Mouse (Mus musculus) liver, postnatal 0 days (tissue): Measurements from ENCODE around the gene Sf3a1. TPM values are rescaled to one million over a fixed set of nuclear protein-coding genes. Genes with fewer than 3 reads are reported as not detected.

Experiments used
- ATAC-seq: fragments of 200-750 bp; cut with Nextera tagmentation; 2 replicates; pipeline ENCODE4 v1.8.0; 2017; ENCODE audit warnings: mild to moderate bottlenecking, moderate library complexity
- DNase-seq: peaks from one replicate; pipeline ENCODE4 v3.0.0-alpha.2; 2016
- H3K27ac ChIP-seq: fragments of 300-500 bp; sonication (generic); 2 replicates; pipeline ENCODE4 v1.5.1; 2014; ENCODE audit warnings: antibody characterized with exemption, moderate library complexity, mild to moderate bottlenecking, low read depth
- H3K27me3 ChIP-seq: fragments of 300-500 bp; sonication (generic); 2 replicates; pipeline ENCODE4 v1.6.1; 2014; ENCODE audit warnings: low read length, control low read depth, mixed read lengths; ENCODE audit not compliant: insufficient read depth
- H3K36me3 ChIP-seq: fragments of 300-500 bp; sonication (generic); replicated peaks from 2 replicates; pipeline ENCODE4 v1.6.1; 2014; ENCODE audit warnings: mild to moderate bottlenecking, control low read depth, low read length, moderate library complexity, mixed read lengths; ENCODE audit not compliant: insufficient read depth
- H3K4me1 ChIP-seq: fragments of 300-500 bp; sonication (generic); 2 replicates; pipeline ENCODE4 v1.6.1; 2014; ENCODE audit warnings: antibody characterized with exemption, mild to moderate bottlenecking, control low read depth; ENCODE audit not compliant: insufficient read depth
- H3K4me2 ChIP-seq: fragments of 300-500 bp; sonication (generic); 2 replicates; pipeline ENCODE4 v1.6.1; 2014; ENCODE audit warnings: low read depth, mild to moderate bottlenecking, low read length, moderate library complexity, mixed read lengths
- H3K4me3 ChIP-seq: fragments of 300-500 bp; sonication (generic); 2 replicates; pipeline ENCODE4 v1.5.1; 2014; ENCODE audit warnings: low read depth, low read length
- H3K9ac ChIP-seq: fragments of 300-500 bp; sonication (generic); replicated peaks from 2 replicates; pipeline ENCODE4 v1.6.1; 2014; ENCODE audit warnings: mild to moderate bottlenecking, moderate library complexity
- H3K9me3 ChIP-seq: fragments of 300-500 bp; sonication (generic); 2 replicates; pipeline ENCODE4 v1.6.1; 2016; ENCODE audit warnings: mild to moderate bottlenecking, control low read depth, low read length, mixed read lengths
- CTCF ChIP-seq: sonication (generic); IDR thresholded peaks from 2 replicates; pipeline ENCODE4 v1.5.1; 2016; ENCODE audit warnings: antibody characterized with exemption, low read depth
- EP300 ChIP-seq: IDR thresholded peaks from 2 replicates; pipeline ENCODE4 v1.6.1; 2016; ENCODE audit warnings: antibody characterized with exemption, low read depth, mild to moderate bottlenecking
- WGBS: fragments of 180-500 bp; shearing (Covaris S2); extraction: QIAGEN DNeasy Blood & Tissue Kit; methylation state at CpG from one replicate; pipeline ENCODE4 v1.1.7; 2014; ENCODE audit not compliant: insufficient replicate concordance; 5-methylcytosine and 5-hydroxymethylcytosine counted together
- polyA plus RNA-seq: library from polyadenylated mRNA; unstranded; fragments of >200 nt; fragmentation: Nextera tagmentation; extraction: Ambion mirVana; gene quantifications from 2 replicates; pipeline ENCODE4 v1.2.1, GENCODE M21; 2015

The Sf3a1 gene
- polyA plus RNA-seq, 1 experiment from 2014 or later = 8.8 TPM

DNA sequence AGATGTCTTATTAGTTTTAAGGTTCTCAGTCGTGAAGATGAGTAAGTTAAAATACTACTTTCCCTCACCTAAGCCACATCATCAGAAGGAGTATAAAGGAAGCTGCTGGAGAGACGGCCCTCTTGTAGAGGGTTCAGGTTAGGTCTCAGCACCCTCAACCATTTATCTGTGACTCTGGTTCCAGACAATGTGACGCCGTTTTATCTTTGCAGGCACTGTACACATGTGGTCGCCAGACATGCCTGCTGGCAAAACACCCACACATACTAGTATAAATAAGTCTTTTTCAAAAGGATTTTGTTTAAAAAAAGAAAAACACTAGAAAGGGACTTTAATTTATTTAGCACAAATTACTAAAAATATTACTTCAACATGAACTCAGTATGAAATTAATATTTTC is 4.5 kb upstream of the Sf3a1 start:
- WGBS = 61% methylated on average over 5 of the region's 5 CpGs
- ATAC-seq (no peak), DNase-seq (no peak)

DNA sequence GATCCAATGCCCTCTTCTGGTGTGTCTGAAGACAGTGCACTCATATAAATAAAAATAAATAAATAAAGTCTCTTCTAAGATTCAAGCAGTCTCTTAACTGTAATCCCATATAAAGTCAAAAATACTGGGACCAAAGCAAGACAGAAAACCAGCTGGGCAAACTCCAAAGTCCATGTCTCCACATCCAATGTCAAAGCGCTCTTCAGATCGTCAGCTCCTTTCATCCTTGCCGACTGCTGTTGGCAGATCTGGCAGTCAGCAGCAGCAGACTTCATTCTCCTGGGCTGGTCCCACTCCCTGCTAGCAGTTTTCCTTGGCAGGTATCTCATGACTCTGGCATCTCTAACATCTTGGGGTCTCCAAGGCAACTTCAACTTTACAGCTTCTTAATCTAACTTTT is 1.5 kb upstream of the Sf3a1 start:
- TF ChIP-seq CTCF = no peak
- no peak for TF ChIP-seq EP300
- Histone ChIP-seq H3K27me3 (no peaks in the 10 kb centered on the region), H3K4me3 (no peak overlapping the region), H3K27ac (no peak overlapping the region), H3K9ac (no peak overlapping the region), H3K36me3 (peaks cover 20% of the 10 kb centered on the region), H3K4me2 (no peak overlapping the region), H3K9me3 (no peaks in the 10 kb centered on the region), H3K4me1 (peaks cover 30% of the 10 kb centered on the region)
- 72% methylated on average over 3 of the region's 3 CpGs for WGBS
- DNase-seq (no peak), ATAC-seq (no peak)

More for the DNA sequence above, 4.5 kb upstream of the Sf3a1 start:
- no peak overlapping the region for H3K4me2 ChIP-seq
- H3K4me3 ChIP-seq = no peak overlapping the region
- H3K9ac ChIP-seq = no peak overlapping the region
- TF ChIP-seq CTCF (no peak), EP300 (no peak)
- no peaks in the 10 kb centered on the region for H3K27me3 ChIP-seq
- H3K4me1 ChIP-seq = peaks cover 15% of the 10 kb centered on the region
- H3K9me3 ChIP-seq = no peaks in the 10 kb centered on the region
- no peaks in the 10 kb centered on the region for H3K36me3 ChIP-seq
- H3K27ac ChIP-seq = no peak overlapping the region

DNA sequence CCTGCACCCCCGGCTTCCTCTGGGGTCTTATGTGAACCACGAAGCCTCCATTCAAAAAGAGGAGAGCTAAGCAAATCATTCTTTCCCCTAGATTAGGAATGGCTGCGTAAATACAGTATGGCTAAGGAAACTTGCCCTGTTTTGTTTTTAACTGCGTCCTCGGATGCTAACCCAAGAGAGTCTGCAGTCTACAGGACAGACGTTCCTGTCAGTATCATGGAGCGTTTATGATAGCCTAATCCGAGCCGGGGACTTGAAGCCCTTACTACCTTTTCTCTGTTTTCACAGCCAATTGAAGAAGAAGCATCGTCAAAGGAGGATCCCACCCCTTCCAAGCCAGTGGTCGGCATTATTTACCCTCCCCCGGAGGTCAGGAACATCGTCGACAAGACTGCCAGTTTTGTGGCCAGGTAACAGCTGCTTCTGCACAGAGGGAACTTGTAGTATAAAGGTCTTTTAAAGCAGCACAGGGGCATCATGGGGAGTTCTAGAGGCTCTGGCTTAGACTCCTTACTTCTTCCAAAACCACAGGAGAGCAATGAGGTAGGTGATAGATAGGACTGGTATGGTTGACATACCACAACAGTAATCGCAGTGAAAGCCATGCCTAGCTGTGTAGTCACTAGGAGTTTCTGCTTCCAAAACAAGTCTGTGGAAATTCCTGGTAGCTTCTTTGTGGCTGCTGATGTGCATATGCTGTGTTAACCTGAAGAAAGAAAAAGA is 769 bp downstream of the Sf3a1 start:
- Histone ChIP-seq H3K27me3 (no peaks in the 10 kb centered on the region), H3K27ac (peak overlapping the region; percentile 90), H3K4me3 (peak overlapping the region; percentile 82), H3K4me1 (peaks cover 30% of the 10 kb centered on the region), H3K9me3 (no peaks in the 10 kb centered on the region), H3K4me2 (peak overlapping the region; percentile 88), H3K36me3 (peaks cover 41% of the 10 kb centered on the region), H3K9ac (peak overlapping the region; percentile 85)
- DNase-seq (no peak), ATAC-seq (no peak)
- TF ChIP-seq CTCF = no peak
- 4% methylated on average over 15 of the region's 15 CpGs for WGBS

DNA sequence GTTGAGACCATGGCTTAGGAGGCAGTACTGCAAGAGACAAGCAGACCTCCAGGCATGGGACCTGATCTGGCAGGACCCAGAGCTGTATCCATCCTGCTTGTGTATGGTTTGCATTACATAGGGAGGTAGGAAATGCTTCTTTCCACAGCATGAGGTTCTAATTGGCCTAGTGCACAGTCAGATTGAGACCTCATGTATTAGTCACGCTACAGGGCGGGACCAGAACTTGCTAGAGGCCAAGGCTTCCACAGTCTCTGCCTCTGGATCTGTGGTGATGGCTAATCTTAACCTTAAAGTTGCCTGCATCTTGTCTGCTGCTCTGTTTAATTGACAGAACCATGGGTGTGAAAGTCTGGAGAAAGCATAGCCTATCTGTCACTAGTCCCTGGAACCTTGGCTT is 4.6 kb downstream of the Sf3a1 start:
- H3K4me1 ChIP-seq = peaks cover 18% of the 10 kb centered on the region
- H3K36me3 ChIP-seq = peaks cover 79% of the 10 kb centered on the region

DNA sequence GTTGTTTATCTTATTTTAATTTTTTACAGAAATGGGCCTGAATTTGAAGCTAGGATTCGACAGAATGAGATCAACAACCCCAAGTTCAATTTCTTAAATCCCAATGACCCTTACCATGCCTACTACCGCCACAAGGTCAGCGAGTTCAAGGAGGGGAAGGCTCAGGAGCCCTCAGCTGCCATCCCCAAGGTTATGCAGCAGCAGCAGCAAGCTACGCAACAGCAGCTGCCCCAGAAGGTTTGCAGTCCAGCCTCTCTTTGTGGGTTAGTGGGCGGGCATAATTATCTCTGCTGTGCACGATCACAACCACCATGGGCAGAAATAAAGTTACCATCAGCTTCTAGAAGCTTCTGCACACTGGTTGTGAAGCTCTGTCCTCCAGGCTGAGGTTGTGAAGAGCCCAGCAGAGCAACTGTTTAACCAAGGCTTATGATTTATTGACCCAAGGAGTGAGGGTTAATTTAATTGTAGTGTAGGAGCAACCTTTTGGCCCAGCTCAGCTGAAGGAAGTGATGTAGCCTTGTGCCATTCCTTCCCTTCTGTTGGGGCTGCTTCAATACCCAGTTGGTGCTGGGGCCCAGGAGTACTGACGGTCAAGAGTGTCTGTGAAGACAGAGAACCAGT is 6.4 kb downstream of the Sf3a1 start:
- Histone ChIP-seq H3K4me1 (peaks cover 6% of the 10 kb centered on the region), H3K4me3 (no peak overlapping the region), H3K9ac (no peak overlapping the region), H3K4me2 (no peak overlapping the region), H3K9me3 (no peaks in the 10 kb centered on the region), H3K36me3 (peaks cover 96% of the 10 kb centered on the region), H3K27ac (no peak overlapping the region), H3K27me3 (no peaks in the 10 kb centered on the region)
- no peak for DNase-seq
- no peak for TF ChIP-seq EP300
- TF ChIP-seq CTCF = no peak
- WGBS = 84% methylated on average over 7 of the region's 7 CpGs
- ATAC-seq = no peak

More for the DNA sequence above, 4.6 kb downstream of the Sf3a1 start:
- Histone ChIP-seq H3K4me2 (no peak overlapping the region), H3K4me3 (no peak overlapping the region), H3K27me3 (no peaks in the 10 kb centered on the region), H3K9ac (no peak overlapping the region), H3K9me3 (no peaks in the 10 kb centered on the region), H3K27ac (no peak overlapping the region)
- TF ChIP-seq EP300 (no peak), CTCF (no peak)
- DNase-seq = no peak
- ATAC-seq = no peak
- 93% methylated on average over 2 of the region's 2 CpGs for WGBS

DNA sequence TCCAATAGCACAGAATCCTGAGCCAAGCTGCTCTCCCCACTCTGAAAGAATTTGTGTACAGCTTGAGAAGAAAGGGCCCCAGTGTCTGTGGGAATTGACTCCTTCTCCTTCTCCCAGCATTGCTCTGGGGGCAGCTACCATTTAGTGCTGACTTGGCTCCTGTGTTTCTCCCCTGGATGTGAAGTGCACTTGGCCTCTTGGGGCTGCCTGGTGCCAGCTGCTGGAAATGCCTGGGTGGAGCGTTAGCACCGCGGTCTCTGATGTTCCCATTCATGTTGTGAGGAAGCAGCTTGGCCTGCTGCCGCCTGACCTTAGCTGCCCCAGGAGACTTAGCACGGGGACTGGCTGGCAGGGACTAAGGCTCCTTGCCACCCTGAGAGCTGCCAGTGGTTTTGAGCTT is 14.4 kb downstream of the Sf3a1 start:
- TF ChIP-seq EP300 (no peak), CTCF (no peak)
- Histone ChIP-seq H3K27ac (no peak overlapping the region), H3K4me1 (no peaks in the 10 kb centered on the region), H3K27me3 (no peaks in the 10 kb centered on the region), H3K9me3 (no peaks in the 10 kb centered on the region), H3K4me2 (no peak overlapping the region), H3K36me3 (peaks cover 98% of the 10 kb centered on the region), H3K4me3 (no peak overlapping the region), H3K9ac (no peak overlapping the region)
- WGBS = 89% methylated on average over 5 of the region's 5 CpGs
- DNase-seq = no peak
- no peak for ATAC-seq
